Mouse (Mus musculus): ENCODE measurements around the gene Aloxe3. TPM values are rescaled to one million over a fixed set of nuclear protein-coding genes. Genes with fewer than 3 reads are reported as not detected.
A peak's percentile ranks its signal among the peaks of the same experiment; 100 is the strongest.
"Not testable (repeated sequence)": the region's sequence is repeated elsewhere in the genome, so short reads cannot be mapped to it uniquely, and the experiment has no call there.

Aloxe3 gene
- total RNA-seq, 2 experiments from 2014 or later: not detected

DNA sequence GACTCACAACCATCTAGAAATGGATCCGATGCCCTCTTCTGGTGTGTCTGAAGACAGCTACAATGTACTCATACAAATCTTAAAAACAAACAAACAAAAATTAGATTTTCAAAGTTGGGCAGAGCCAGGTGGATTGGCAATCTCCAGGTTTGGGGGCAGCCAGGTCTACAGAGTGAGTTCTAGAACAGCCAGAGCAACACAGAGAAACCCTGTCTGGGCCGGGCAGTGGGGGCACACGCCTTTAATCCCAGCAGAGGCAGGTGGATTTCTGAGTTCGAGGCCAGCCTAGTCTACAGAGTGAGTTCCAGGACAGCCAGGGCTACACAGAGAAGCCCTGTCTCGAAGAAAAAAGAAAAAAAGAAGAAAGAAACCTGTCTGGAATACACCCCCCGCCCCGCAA, 31.8 kb upstream of the Aloxe3 start:
- intact Hi-C loops (cut with DNase I; ENCODE audit: low total_unique reads); DNase-seq: not testable (repeated sequence)

DNA sequence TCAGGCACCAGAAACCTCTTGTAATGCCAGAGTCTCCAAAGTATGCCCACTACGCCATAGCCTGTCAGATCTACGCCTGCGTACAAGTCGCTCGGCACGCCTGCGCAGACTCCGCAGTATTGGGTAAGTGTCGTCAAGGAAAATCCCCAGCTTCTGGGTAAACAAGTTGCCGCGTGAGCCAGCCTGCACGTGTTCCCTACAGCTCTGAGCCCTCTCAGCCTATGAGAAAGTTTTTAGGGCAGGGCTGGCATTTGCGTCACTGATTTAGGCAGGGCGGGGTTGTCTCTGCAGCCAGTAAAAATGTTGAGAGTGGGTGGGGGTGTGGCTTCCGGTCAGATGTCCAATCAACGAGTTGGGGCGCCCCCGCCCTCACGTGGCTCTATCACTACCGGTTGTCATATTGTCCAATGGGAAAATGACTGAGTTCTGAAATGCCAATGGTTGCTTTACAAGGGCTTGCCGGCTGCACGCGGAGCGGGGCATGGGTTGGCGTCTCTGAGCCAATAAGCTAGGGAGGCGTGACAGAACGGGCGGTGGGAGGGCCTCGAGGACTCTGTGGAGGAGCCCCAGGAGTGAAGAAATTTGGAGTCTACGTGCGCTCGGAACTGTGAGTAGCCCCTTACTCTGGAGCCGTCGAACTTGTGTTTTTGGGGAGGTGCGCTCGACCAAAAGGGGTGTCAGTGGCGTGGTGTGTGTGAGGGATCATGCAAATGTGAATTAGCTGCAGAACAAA, 30.8 kb upstream of the Aloxe3 start, which contains the start of gene Per1:
Gene Per1, plus strand, starts transcription at position 521 of the 733 bp plus-strand sequence.
- intact Hi-C loops (cut with DNase I; ENCODE audit: low total_unique reads): no loop called here
- peak; percentile 98 for DNase-seq

DNA sequence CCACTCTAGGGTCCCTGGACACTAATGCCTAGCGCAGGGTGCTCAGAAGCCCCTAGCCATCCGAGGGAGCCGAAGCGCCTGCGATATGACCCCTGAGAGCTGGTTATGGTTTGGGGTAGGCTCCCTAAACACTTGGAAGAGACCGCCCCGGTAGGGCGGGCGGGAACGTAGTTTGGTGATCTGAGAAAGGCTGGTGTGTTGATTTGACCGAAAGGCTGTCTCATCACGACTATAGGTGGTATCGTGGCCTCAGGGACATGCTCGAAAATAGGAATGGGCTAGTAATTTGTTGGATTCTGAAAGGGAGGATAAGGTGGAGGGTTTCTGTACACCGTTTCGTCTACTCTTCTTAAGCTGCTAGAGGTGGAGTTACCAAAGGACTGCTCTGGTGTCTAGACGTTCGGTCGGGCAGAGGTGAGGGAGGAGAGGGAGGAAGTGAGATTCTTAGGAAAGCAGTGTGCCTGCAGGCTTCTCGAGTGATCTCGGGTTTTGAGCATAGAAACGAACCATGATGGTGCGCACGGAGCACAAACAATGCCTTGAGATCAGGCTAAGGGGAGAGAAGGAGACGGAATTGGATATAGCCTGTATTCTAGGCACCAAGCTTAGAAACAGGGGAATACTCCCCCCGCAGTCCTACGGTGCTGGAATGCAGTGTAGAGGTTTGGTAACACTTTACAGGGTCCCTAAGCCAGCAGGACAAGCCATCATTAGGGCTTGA, 30.0 kb upstream of the Aloxe3 start:
- DNase-seq: no peak
- intact Hi-C loops (cut with DNase I; ENCODE audit: low total_unique reads): no loop called here

DNA sequence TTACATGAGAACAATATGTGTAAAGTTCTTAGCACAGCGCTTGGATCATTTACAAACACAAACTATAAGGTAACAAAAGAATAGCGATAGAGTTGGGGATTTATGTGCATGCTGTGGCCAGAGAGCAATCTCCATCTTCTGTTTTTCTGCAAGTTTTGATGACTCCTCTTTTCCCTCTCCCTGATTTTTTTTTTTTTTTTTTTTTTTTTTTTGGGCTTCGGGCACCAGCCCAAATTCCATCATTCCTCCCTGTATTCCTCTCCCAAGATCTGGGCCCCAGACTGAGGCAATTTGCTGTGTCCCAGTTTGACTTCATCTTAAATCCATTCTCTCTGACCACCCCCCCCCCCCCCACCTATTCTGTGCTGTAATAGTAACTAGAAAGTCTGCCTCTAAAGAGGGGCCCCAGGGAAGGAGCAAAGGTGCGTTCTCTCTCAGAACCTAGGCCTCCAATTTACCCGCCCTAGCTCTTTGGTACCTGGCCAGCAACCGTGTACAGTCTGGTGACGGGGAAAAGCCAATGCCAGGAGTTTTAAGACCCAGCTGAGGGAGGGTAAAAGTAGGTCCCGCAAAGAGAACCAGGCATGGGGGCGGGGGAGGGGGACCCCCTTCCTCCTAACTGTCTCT, 29.2 kb upstream of the Aloxe3 start:
- intact Hi-C loops (cut with DNase I; ENCODE audit: low total_unique reads): no loop called here

DNA sequence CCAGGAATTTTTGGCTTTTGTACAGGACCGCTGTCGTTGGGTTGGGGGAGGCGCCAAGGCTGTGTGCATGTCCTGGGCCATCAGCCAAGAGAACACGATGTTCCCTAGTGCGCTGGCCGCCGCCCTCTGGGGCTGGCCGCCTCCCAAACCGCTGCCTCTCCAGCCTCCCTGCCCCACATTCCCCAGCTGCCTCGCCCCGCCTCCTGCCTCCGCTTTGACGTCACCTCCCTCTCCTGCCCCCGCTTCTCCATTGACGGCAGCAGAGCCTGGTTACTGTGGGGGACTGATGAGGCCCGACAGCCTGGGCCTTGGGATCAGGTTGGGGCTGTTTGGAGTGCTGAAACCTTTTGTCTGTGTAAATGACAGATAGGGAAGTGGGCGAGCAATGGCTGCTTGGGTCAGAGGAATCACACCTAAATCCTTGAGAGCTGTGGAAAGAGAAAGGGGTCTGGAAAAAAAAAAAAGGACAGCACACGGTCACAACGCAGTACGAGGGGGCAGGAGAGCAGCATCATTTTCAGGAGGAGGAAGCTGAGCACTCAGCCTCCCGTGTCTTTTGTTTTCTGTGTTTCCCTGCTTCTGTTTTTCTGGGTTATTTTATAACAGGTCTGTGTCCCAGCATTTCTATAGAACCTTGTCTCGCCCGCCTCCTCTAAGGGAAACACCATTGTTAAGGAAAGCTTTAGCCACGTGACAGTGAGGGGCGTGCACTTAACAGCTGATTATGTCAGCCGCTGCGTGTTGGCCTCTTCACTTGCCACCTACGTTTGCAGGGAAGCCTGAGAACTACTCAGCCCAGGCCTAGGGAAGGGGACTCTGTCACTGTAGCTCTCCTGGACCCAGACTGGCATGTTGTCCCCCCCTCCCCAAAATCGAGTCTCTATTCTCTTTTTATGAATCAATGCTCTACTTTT, 28.5 kb upstream of the Aloxe3 start:
- DNase-seq: peak; percentile 100
- intact Hi-C loops (cut with DNase I; ENCODE audit: low total_unique reads): no loop called here

More for the DNA sequence above, 29.2 kb upstream of the Aloxe3 start:
- DNase-seq: no peak

DNA sequence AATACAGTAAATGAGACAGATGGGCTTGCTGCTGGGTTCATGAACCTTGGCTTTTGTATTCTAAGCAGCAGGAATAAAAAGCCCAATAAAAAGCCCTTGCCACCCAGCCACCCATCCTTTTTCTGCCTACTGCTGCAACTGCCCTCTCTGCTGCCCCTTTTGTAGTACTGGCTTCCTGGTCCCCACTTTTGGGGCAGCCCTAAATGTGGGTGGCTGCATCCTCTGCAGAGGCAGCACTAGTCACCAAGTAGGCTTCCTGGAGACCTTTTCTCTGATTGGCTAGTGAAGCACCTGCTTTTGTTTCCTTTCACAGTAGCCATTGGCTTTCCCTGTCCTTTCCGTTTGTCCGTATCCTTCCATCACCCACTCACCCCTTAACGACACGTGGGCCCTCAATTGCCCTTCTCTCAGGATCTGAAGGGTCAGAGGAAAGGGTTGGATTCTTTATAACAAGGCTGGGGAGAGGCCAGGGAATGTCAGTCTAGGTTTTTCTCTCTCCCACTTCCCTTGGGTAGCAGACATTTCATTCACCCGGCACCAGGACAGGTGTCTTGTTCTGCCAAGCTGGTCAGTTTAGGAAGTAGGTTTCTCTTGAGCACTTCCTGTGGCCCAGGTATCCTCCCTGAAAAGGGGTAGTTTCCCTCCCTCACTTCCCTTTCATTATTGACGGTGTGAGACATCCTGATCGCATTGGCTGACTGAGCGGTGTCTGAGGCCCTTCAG, 27.5 kb upstream of the Aloxe3 start:
- DNase-seq: no peak
- intact Hi-C loops (cut with DNase I; ENCODE audit: low total_unique reads): no loop called here

DNA sequence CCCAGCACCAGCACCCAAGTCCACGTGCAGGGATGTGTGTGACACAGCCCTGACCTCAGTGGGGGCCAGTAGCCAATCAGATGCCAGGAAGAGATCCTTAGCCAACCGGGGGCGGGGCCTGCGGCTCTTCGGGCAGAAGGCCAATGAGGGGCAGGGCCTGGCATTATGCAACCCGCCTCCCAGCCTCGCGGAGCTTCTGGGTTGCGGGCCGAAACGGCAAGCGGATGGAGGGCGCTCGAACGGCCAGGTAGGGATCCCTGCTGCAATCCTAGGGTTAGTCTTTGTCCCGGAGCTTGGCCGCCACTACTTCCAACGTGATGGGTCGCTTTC, 27.0 kb upstream of the Aloxe3 start:
- intact Hi-C loops (cut with DNase I; ENCODE audit: low total_unique reads): no loop called here
- peak; percentile 96 for DNase-seq

DNA sequence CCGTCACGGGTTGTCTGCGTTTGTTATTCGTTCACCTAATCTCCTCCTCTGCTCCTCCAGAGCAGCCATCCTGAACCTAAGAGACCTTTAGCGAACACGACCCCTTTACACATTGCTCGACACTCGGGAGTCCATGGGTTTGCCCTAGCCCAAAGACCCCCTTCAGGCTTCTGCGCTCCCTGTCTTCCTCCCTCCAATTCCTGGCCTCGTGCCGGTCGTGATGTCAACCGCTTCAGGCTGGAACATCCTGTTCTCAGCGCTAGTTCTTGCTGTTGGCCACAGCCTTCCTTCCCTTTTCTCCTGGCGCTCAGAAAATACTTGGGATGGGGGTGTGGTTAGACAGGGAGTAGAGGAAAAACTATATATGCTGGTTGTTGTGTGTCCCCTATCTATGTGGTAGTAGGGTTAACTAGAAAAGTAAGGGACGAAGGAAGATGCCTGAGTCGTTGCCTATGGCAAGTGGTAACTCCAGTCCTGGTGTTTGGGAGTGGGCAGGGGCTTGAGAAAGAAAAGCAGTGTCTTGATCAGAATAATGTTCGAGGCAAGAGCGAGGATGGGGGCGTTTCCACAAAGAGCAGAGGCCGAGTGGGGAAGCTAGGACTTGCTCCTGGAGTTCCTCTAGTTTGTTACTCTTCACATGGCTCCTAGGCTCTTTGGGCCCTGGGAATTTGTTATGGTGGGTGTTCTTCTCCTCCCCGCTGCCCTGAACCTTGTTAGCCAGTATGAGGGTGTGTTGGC, 26.4 kb upstream of the Aloxe3 start:
- intact Hi-C loops (cut with DNase I; ENCODE audit: low total_unique reads): no loop called here
- DNase-seq: peak; percentile 92

DNA sequence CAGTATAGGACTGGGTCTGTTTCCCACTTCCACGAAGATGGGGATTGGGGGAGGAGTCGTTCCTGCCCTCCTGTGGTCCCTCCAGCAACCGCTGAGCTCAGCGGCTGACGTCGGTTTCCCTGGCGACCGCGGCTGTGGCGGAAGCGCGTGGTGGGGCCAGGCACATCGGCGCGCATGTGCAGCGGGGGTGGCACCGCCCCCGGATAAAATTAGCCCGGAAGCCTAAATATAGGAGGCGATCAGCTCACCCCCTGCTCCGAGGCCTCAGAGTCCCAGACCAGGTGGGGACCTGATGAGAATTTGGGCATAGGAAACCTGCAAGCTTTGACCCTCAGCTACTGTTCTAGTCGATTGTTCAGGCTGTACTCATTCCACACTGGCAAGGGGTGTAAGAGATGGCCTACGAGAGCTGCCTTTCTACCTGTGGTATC, 25.8 kb upstream of the Aloxe3 start:
- intact Hi-C loops (cut with DNase I; ENCODE audit: low total_unique reads): no loop called here
- peak; percentile 96 for DNase-seq

DNA sequence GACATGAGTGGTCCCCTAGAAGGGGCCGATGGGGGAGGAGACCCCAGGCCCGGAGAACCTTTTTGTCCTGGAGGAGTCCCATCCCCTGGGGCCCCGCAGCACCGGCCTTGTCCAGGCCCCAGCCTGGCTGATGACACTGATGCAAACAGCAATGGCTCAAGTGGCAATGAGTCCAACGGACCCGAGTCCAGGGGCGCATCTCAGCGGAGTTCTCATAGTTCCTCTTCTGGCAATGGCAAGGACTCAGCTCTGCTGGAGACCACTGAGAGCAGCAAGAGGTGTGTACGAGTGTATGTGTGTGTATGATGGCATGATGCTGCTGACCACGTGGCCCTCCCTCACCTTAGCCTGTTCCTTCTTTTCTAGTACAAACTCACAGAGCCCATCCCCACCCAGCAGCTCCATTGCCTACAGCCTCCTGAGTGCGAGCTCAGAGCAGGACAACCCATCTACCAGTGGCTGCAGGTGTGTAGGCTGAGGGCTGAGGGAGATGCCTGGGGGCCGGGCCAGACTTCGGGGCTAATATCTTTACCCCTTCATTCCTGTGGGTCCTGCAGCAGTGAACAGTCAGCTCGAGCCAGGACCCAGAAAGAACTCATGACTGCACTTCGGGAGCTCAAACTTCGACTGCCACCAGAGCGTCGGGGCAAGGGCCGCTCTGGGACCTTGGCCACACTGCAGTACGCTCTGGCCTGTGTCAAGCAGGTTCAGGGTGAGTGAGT, 24.9 kb upstream of the Aloxe3 start:
- intact Hi-C loops (cut with DNase I; ENCODE audit: low total_unique reads): no loop called here
- no peak for DNase-seq

DNA sequence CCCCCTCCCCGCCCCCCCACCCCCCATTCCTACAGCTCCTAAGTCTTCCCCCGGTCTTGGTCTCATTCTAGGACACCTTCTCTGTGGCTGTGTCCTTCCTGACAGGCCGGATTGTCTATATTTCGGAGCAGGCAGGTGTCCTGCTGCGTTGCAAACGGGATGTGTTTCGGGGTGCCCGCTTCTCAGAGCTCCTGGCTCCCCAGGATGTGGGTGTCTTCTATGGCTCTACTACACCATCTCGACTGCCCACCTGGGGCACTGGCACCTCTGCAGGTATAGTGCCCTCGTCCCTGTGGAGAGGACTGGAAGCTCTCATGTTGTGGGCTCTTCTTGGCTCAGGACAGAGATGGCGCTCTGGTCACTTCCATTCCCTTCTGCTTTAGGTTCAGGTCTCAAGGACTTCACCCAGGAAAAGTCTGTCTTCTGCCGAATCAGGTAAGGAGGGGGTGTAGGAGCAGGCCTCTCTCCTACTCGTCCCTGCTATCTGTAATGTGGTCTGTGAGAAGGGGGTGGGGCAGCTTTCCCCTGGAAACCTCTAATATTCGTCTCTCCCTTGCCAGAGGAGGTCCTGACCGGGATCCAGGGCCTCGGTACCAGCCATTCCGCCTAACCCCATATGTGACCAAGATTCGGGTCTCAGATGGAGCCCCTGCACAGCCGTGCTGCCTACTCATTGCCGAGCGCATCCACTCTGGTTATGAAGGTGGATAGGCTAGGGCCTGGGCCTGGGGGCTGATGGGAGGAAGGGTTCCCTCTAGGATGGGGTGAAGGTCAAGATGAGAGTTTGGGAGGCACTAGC, 23.9 kb upstream of the Aloxe3 start:
- DNase-seq: no peak
- intact Hi-C loops (cut with DNase I; ENCODE audit: low total_unique reads): no loop called here

DNA sequence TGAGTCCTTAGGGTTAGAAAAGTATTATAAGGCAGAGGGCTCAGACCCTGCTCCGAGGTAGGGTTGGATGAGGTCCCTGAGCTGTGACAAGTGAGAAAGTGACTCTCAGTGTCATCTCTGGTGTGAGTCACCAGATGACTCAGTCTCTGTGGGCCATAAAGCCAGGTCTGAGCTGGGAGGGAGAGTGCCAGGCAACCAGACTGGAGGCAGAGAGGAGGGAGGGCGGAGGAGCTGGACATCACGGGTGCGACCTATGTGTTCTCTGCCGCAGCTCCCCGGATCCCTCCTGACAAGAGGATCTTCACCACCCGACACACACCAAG, 23.3 kb upstream of the Aloxe3 start:
- no peak for DNase-seq
- intact Hi-C loops (cut with DNase I; ENCODE audit: low total_unique reads): no loop called here

DNA sequence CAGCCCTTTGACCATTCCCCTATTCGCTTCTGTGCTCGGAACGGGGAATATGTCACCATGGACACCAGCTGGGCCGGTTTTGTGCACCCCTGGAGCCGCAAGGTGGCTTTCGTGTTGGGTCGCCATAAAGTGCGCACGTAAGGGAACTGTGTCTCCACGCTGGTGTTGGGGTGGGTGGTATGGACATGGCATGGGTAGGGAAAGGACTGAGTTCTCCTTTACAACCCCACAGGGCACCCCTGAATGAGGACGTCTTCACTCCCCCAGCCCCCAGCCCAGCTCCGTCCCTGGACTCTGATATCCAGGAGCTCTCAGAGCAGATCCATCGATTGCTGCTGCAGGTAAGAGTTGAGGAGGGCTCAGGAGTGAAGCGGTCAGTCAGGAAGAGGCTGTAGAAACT, 22.6 kb upstream of the Aloxe3 start:
- intact Hi-C loops (cut with DNase I; ENCODE audit: low total_unique reads): no loop called here
- no peak for DNase-seq

DNA sequence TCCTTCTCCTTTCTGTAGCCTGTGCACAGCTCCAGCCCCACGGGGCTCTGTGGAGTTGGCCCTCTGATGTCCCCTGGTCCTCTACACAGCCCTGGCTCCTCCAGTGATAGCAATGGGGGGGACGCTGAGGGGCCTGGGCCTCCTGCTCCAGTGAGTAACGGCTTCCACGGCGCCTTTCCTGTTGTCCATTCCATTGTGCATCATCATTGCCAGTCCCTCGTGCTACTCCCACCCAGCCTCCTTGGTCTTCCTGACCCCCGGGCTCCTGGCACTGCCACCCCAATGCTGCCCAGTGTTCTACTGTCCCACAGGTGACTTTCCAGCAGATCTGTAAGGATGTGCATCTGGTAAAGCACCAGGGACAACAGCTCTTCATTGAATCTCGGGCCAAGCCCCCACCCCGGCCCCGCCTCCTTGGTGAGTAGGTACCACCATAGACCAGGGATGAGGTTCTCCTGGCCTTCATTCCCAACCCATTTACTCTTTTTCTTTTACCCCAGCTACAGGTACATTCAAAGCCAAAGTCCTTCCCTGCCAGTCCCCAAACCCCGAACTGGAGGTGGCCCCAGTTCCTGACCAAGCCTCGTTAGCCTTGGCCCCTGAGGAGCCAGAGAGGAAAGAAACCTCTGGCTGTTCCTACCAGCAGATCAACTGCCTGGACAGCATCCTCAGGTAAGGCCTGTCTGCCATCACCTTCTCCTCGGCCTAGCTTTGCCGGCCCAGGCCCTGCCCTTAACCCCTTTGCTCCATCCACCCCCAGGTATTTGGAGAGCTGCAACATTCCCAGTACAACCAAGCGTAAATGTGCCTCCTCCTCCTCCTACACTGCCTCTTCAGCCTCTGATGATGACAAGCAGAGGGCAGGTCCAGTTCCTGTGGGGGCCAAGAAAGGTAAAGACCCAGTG, 21.9 kb upstream of the Aloxe3 start:
- intact Hi-C loops (cut with DNase I; ENCODE audit: low total_unique reads): no loop called here
- DNase-seq: no peak

DNA sequence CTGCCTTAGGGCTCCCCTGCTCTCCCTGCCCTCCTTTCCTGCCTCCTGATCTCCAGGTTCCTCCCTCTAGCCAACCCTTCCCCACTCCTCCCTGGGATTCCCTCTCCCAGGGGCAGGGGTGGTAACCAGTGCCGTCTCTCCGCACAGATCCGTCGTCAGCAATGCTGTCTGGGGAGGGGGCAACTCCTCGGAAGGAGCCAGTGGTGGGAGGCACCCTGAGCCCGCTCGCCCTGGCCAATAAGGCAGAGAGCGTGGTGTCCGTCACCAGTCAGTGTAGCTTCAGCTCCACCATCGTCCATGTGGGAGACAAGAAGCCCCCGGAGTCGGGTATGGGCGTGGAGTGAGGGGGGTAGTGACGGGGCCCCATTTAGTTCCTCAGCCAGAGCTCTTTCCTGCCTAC, 21.2 kb upstream of the Aloxe3 start:
- intact Hi-C loops (cut with DNase I; ENCODE audit: low total_unique reads): no loop called here
- DNase-seq: no peak

DNA sequence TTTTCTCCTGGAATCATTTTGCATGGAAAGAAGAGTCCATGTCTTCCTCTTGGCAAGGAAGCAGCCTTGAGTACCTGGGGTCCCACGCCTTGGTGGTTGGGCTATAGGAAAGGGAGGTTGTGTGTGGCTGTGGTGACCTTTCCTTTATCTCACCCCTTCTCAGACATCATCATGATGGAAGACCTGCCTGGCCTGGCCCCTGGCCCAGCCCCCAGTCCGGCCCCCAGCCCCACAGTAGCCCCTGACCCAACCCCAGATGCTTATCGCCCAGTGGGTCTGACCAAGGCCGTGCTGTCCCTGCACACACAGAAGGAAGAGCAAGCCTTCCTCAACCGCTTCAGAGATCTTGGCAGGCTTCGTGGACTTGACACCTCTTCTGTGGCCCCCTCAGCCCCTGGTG, 20.5 kb upstream of the Aloxe3 start:
- DNase-seq: no peak
- intact Hi-C loops (cut with DNase I; ENCODE audit: low total_unique reads): no loop called here

All from gastrocnemius, postnatal 14 days (tissue).